Mouse (Mus musculus) olfactory bulb, adult 2 months (tissue): Measurements from ENCODE around the gene Oasl1.

ENCODE experiments used
- CTCF ChIP-seq: fragments of 200-500 bp; IDR thresholded peaks from 2 replicates; pipeline ENCODE4 v1.5.1; 2012; ENCODE audit warnings: low read depth, mild to moderate bottlenecking, low read length, moderate library complexity; ENCODE audit not compliant: insufficient read depth
- POLR2A ChIP-seq: fragments of 200-500 bp; IDR thresholded peaks from 2 replicates; pipeline ENCODE4 v1.6.1; 2012; ENCODE audit warnings: mild to moderate bottlenecking, low read depth, low read length, moderate library complexity; ENCODE audit not compliant: insufficient read depth

- TF ChIP-seq CTCF (no peak), POLR2A (no peak)
These were observed 46.0 kb downstream of the Oasl1 start for GRCm38 (mm10) chr5:114969064-114969463.
